Mouse (Mus musculus) cerebellum, adult 2 months (tissue): Measurements from ENCODE around the gene Gm3286.
"Not testable (repeated sequence)": the region's sequence is repeated elsewhere in the genome, so short reads cannot be mapped to it uniquely, and the experiment has no call there.

ENCODE experiments used
- CTCF ChIP-seq: fragments of 200-500 bp; IDR thresholded peaks from 2 replicates; pipeline ENCODE4 v1.5.1; 2011; ENCODE audit warnings: low read depth, mild to moderate bottlenecking, control low read depth, low read length, moderate library complexity, borderline replicate concordance; ENCODE audit not compliant: insufficient read depth
- POLR2A ChIP-seq: fragments of 200-500 bp; IDR thresholded peaks from 2 replicates; pipeline ENCODE4 v1.6.1; 2011; ENCODE audit warnings: low read length, control low read depth, borderline replicate concordance; ENCODE audit not compliant: insufficient read depth

GRCm38 (mm10) chr5:95510458-95510857 is at the start of gene Gm3286:
- not testable (repeated sequence) for TF ChIP-seq CTCF, POLR2A
